Mouse (Mus musculus) thymus, postnatal 4 days (tissue): ENCODE measurements around the gene Arhgef33.
"Not testable (repeated sequence)": the region's sequence is repeated elsewhere in the genome, so short reads cannot be mapped to it uniquely, and the experiment has no call there.

Experiments
- DNase-seq: peaks from one replicate; pipeline ENCODE4 v3.0.0; 2021

The Arhgef33 gene

DNA sequence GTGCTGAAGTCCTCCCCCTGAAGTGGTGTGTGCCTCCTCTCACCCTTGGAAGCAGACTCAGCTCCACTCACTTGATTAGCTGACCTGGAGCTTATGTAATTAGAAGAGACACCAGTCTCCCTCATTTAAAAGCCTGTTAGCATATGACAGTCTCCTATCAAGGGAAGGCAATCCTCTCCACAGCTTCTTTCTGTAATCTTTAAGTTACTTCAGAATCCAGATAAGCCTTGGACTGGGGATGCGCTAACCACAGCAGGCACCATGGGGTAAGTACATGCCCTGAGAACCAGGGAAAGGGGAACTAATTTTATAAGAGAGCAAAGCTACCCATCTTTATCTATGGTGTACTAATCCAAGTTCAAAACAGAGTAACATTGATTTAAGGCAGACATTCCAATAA lies at the start of gene Arhgef33:
Arhgef33 (plus strand) TSS at position 157 of the 400 bp plus-strand sequence.
- DNase-seq = no peak

GRCm38 (mm10) chr17:80267065-80267464 lies 40.1 kb upstream of the Arhgef33 start:
- DNase-seq = no peak

DNA sequence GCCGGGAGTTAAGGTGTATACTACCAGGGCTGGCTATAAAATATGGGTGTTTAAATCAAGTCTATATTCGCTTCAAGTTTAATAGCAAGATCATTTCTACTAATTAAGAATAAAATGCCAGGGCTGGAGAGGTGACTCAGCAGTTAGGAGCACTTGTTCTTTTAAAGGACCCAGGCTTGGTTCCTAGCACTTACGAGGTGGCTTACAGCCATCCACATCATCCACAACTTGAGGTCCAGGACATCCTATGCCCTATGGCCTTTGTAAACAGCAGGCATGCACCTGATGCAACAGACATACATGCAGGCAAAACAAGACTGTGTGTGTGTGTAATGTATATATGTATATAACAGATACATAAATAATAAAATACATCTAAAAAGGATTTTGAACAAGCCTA lies 39.1 kb upstream of the Arhgef33 start:
- DNase-seq = no peak

DNA sequence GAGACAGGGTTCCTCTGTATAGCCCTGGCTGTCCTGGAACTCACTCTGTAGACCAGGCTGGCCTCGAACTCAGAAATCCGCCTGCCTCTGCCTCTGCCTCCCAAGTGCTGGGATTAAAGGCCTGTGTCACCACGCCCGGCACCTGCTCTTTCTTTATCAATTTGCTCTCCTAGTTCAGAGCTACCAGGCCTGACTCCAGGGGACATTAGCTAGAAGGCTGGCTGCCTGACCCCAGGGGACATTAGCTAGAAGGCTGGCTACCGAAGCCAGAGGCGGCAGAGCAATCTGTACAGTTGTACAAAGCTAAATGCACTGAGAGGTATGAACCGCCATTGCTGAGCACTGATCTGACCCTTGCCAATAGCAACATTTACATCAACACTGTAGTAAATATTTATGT lies 36.6 kb upstream of the Arhgef33 start:
- not testable (repeated sequence) for DNase-seq

- no peak for DNase-seq
Measured at GRCm38 (mm10) chr17:80278255-80278654, 29.0 kb upstream of the Arhgef33 start.

DNA sequence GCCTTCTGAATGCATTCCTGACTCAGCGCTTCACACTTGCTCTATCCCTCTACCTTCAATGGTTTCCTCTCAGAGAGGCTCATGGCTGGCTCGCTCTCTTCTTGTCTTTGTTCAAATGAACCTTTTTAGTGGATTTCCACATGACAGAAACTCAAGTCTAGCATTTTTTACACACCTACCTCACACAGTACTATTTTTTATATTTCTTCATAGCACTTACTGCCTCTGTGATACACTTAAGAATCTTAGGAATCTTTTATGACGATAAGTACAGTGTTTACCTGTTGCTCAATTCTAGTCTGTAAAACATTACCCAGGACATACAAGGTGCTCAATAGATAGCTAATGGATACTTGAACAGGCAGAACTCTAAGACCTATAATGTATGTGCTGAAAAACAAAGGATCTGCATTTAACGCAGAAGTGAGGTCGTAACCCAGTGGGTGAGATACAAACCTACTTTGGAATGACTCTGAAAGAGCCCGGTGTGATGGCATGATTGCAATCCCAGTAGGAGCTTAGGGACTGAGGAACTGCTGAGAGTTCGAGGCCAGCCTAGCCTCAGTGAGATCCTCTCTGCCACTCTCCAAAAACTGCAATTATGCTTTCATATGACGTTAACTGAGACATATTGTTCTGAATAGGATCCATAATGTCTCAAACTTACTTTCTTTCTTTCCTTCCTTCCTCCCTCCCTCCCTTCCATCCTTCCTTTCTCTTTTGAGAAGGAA lies 27.7 kb upstream of the Arhgef33 start:
- DNase-seq = no peak

DNA sequence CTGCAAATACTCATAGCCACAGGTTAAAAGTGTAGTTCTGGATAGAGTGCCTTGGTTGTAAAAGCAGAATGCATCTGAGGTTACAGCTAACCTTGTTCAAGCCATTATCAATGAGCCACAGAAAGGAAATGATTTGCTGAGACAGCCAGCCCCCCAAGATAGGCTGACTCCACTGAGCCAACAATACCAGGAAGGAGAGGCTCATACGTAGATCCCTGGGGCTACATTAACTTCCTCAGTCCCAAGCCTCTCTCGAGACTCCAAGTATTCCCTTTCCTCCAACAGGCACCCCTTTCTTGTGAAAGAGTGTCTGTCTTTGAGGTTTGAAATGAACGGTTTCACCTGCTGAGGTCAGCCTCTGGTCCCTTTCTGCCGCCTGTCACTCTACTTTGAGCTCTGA lies 22.8 kb upstream of the Arhgef33 start:
- DNase-seq = no peak

- DNase-seq = no peak
Measured at GRCm38 (mm10) chr17:80288012-80288411, 19.2 kb upstream of the Arhgef33 start.

- no peak for DNase-seq
Measured at GRCm38 (mm10) chr17:80289280-80290073, 17.7 kb upstream of the Arhgef33 start.

DNA sequence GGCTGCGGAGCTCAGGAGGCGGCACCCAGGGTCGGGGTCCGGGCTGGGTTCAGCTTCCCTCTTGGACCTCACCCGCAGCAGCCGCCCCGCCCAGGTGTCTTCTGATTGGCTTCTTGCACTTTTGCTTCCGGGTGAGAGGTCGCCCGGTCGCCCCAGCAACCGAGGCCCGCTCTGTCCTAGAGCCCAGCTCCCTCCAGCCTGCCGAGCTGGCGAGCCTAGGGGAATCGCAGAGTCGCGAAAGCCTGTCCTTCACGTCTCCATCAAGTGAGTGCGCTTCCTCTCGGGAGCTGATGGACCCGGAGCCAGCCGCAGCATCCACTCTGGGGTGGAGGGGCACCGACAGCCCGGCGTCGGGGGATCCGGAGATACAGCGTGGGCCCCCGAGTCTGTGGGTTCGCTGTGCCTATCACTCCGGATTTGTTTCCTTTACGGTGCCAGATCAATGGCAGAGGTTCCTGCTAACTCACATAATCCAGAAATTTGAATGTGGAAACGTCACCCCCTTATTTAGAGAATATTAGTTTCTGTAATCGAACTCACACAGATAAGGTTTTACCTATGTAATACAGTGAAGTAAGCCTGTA lies 17.0 kb upstream of the Arhgef33 start, which contains the start of the genes Morn2 and Dhx57:
Morn2 (plus strand) TSS at position 130 of the 584 bp plus-strand sequence.
Dhx57 (minus strand) TSS at position 403 of the 584 bp plus-strand sequence.
- DNase-seq = peak; percentile 98

DNA sequence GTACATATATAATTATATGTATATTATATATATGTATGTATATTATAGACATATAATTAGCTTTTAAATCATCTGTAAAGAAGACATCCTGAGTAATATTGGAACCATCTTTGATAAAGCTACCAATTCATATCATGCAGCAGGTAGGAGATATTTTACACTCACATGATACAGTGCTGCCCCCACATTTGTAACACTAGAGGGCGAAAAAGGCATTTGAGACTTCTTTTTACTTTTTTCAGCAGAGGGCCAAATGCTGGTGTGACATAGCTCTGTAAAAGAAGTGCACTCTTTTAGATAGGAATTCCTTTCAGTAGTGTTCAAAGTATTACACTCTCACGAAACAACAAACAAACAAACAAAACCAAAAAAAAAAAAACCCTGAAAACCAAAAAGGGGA lies 16.1 kb upstream of the Arhgef33 start:
- DNase-seq = peak; percentile 44

GRCm38 (mm10) chr17:80295258-80295657 lies 11.9 kb upstream of the Arhgef33 start:
- DNase-seq = no peak

DNA sequence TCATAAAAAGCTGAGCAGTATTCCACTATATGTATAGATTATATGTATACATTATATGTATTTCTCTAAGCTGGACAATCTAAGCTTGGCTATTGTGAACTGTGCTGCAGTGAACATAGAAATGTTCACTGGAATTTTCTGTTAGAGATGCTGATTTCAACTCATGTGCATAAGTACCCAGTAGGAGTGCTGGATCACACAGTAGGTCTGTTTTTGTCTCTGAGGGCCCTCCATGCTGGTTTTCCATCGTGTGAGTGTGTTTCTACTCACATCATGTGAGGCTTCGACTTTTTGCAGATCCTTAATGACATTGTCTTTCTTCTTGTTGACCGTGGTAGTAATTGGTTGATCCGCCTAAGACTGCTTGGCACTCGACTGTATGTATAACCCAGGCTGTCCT lies 8.4 kb upstream of the Arhgef33 start:
- no peak for DNase-seq

DNA sequence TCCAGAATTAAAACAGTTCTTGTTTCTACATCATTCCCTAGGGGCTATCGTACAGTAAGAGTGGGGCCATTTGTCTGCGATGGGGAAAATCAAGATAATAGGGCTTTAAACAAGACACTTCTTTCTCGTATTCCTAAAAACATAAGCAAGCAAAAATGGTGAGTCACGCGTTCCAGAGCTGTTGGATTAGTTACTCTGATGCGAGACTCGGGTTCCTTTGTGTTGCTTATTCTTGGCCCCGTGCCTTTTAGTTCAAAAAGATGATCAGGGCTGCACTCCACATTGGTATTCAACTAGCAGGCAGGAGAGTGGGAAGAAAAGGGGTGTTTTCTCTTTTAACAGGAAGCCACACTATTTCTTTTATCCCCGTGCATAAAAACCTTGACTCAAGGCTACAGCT lies 4.6 kb downstream of the Arhgef33 start:
- no peak for DNase-seq

- DNase-seq = no peak
Measured at GRCm38 (mm10) chr17:80312405-80312804, 5.2 kb downstream of the Arhgef33 start.

- DNase-seq = no peak
Measured at GRCm38 (mm10) chr17:80322228-80322627, 15.0 kb downstream of the Arhgef33 start.

DNA sequence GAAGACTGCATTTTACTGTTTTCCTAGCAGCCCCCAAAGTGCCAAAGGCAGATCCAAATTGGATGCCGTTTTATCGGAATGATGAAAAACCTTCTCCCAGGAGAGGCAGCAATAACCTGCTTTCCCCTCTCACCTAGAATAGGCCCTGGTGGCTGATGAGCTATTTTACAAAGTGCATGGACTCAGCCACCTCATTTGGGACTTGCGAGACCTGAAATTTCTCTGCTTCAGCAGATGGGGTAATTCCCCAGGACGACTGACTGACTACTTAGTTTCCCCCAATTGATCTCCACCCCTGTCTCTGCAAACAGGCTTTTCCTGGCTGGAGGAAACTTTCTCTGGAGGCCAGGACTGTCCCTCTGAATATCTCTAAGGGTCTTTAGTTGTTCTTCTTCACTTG lies 15.8 kb downstream of the Arhgef33 start:
- DNase-seq = no peak

GRCm38 (mm10) chr17:80323658-80324057 lies 16.5 kb downstream of the Arhgef33 start:
- peak; percentile 35 for DNase-seq

- no peak for DNase-seq
Measured at GRCm38 (mm10) chr17:80324521-80324920, 17.3 kb downstream of the Arhgef33 start.

GRCm38 (mm10) chr17:80325456-80325855 lies 18.2 kb downstream of the Arhgef33 start:
- no peak for DNase-seq

- DNase-seq = no peak
Measured at GRCm38 (mm10) chr17:80326431-80326830, 19.2 kb downstream of the Arhgef33 start.

- peak; percentile 44 for DNase-seq
Measured at GRCm38 (mm10) chr17:80332386-80332785, 25.2 kb downstream of the Arhgef33 start.

DNA sequence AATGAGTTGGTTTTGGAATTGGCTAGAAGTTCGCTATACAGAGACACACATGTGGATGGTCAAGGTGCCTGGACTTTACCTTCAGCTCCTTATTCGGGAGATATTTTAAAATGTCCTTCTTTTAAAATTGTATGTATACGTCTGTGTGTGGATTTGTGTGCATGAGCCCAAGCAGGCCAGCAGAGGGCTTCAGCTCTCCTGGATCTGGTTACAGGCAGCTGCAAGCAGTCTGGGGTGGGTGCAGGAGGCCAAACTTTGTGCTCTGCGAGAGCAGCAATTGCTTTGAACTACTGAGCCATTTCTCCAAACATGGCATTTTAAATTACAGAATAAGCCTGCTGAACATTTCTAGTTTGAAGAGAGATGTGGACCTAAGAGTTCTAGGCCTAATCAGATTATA lies 38.1 kb downstream of the Arhgef33 start:
- DNase-seq = peak; percentile 42
